Mouse (Mus musculus): Measurements from ENCODE around the gene Klrb1f. TPM values are rescaled to one million over a fixed set of nuclear protein-coding genes. Genes with fewer than 3 reads are reported as not detected.
"Not testable (repeated sequence)": the region's sequence is repeated elsewhere in the genome, so short reads cannot be mapped to it uniquely, and the experiment has no call there.

Gene Klrb1f
- polyA plus RNA-seq, 1 experiment from 2014 or later: 0.67 TPM

GRCm38 (mm10) chr6:129065407-129065806, 19.7 kb downstream of the Klrb1f start:
- no peaks in the 10 kb centered on the region for H3K4me1 ChIP-seq (replicated peaks; ENCODE audit: control insufficient read depth, insufficient read depth, low read length)
- H3K36me3 ChIP-seq (ENCODE audit: control insufficient read depth, insufficient read depth, low read length): no peaks in the 10 kb centered on the region
- H3K9ac ChIP-seq (ENCODE audit: low read length): no peak overlapping the region
- H3K4me2 ChIP-seq (ENCODE audit: low read depth, low read length): no peak overlapping the region
- peak overlapping the region; percentile 31; the same call in 1 of the 2 replicates for H3K27ac ChIP-seq (ENCODE audit: low read length)
- 74% methylated on average over 3 of the region's 3 CpGs for WGBS
- H3K4me3 ChIP-seq (ENCODE audit: low read length): no peak overlapping the region
- no peaks in the 10 kb centered on the region for H3K9me3 ChIP-seq (ENCODE audit: control insufficient read depth, low read length)
- H3K27me3 ChIP-seq (ENCODE audit: control insufficient read depth, insufficient read depth, low read depth, low read length): no peaks in the 10 kb centered on the region
- ATAC-seq (ENCODE audit: low read depth): no peak

- ATAC-seq (ENCODE audit: low read depth): no peak
- H3K27me3 ChIP-seq (ENCODE audit: control insufficient read depth, insufficient read depth, low read depth, low read length): no peaks in the 10 kb centered on the region
- no peaks in the 10 kb centered on the region for H3K4me1 ChIP-seq (replicated peaks; ENCODE audit: control insufficient read depth, insufficient read depth, low read length)
- H3K4me2 ChIP-seq (ENCODE audit: low read depth, low read length): no peak overlapping the region
- 84% methylated on average over 3 of the region's 3 CpGs for WGBS
- H3K9me3 ChIP-seq (ENCODE audit: control insufficient read depth, low read length): no peaks in the 10 kb centered on the region
- no peak overlapping the region for H3K27ac ChIP-seq (ENCODE audit: low read length)
- H3K36me3 ChIP-seq (ENCODE audit: control insufficient read depth, insufficient read depth, low read length): no peaks in the 10 kb centered on the region
- no peak overlapping the region for H3K4me3 ChIP-seq (ENCODE audit: low read length)
- H3K9ac ChIP-seq (ENCODE audit: low read length): no peak overlapping the region
Measured at GRCm38 (mm10) chr6:129065857-129066256, 20.2 kb downstream of the Klrb1f start.

GRCm38 (mm10) chr6:129066530-129066929, 20.8 kb downstream of the Klrb1f start:
- Histone ChIP-seq H3K4me1 (replicated peaks; ENCODE audit: control insufficient read depth, insufficient read depth, low read length) (no peaks in the 10 kb centered on the region), H3K36me3 (ENCODE audit: control insufficient read depth, insufficient read depth, low read length) (no peaks in the 10 kb centered on the region), H3K4me3 (ENCODE audit: low read length) (no peak overlapping the region), H3K9me3 (ENCODE audit: control insufficient read depth, low read length) (no peaks in the 10 kb centered on the region), H3K4me2 (ENCODE audit: low read depth, low read length) (no peak overlapping the region), H3K27me3 (ENCODE audit: control insufficient read depth, insufficient read depth, low read depth, low read length) (no peaks in the 10 kb centered on the region), H3K9ac (ENCODE audit: low read length) (no peak overlapping the region), H3K27ac (ENCODE audit: low read length) (no peak overlapping the region)
- no peak for ATAC-seq (ENCODE audit: low read depth)

GRCm38 (mm10) chr6:129066986-129067385, 21.3 kb downstream of the Klrb1f start:
- Histone ChIP-seq H3K4me2 (ENCODE audit: low read depth, low read length) (no peak overlapping the region), H3K36me3 (ENCODE audit: control insufficient read depth, insufficient read depth, low read length) (no peaks in the 10 kb centered on the region), H3K4me1 (replicated peaks; ENCODE audit: control insufficient read depth, insufficient read depth, low read length) (no peaks in the 10 kb centered on the region), H3K27me3 (ENCODE audit: control insufficient read depth, insufficient read depth, low read depth, low read length) (no peaks in the 10 kb centered on the region), H3K9me3 (ENCODE audit: control insufficient read depth, low read length) (no peaks in the 10 kb centered on the region), H3K4me3 (ENCODE audit: low read length) (no peak overlapping the region), H3K9ac (ENCODE audit: low read length) (no peak overlapping the region), H3K27ac (ENCODE audit: low read length) (no peak overlapping the region)
- WGBS: 38% methylated on average over 1 of the region's 1 CpGs
- peak; percentile 80 for ATAC-seq (ENCODE audit: low read depth)

GRCm38 (mm10) chr6:129085098-129085497, 39.4 kb downstream of the Klrb1f start:
- Histone ChIP-seq H3K27me3 (ENCODE audit: control insufficient read depth, insufficient read depth, low read depth, low read length) (no peaks in the 10 kb centered on the region), H3K4me2 (ENCODE audit: low read depth, low read length) (no peak overlapping the region), H3K4me1 (replicated peaks; ENCODE audit: control insufficient read depth, insufficient read depth, low read length) (no peaks in the 10 kb centered on the region), H3K36me3 (ENCODE audit: control insufficient read depth, insufficient read depth, low read length) (no peaks in the 10 kb centered on the region), H3K9ac (ENCODE audit: low read length) (no peak overlapping the region), H3K4me3 (ENCODE audit: low read length) (no peak overlapping the region), H3K27ac (ENCODE audit: low read length) (no peak overlapping the region), H3K9me3 (ENCODE audit: control insufficient read depth, low read length) (no peaks in the 10 kb centered on the region)
- 85% methylated on average over 6 of the region's 6 CpGs for WGBS
- ATAC-seq (ENCODE audit: low read depth): no peak

GRCm38 (mm10) chr6:129086031-129086430, 40.3 kb downstream of the Klrb1f start:
- WGBS: 80% methylated on average over 2 of the region's 2 CpGs
- H3K36me3 ChIP-seq (ENCODE audit: control insufficient read depth, insufficient read depth, low read length); H3K4me3 ChIP-seq (ENCODE audit: low read length); ATAC-seq (ENCODE audit: low read depth); H3K4me2 ChIP-seq (ENCODE audit: low read depth, low read length); H3K9ac ChIP-seq (ENCODE audit: low read length); H3K9me3 ChIP-seq (ENCODE audit: control insufficient read depth, low read length); H3K27ac ChIP-seq (ENCODE audit: low read length); H3K27me3 ChIP-seq (ENCODE audit: control insufficient read depth, insufficient read depth, low read depth, low read length); H3K4me1 ChIP-seq (replicated peaks; ENCODE audit: control insufficient read depth, insufficient read depth, low read length): not testable (repeated sequence)

GRCm38 (mm10) chr6:129088161-129088560, 42.5 kb downstream of the Klrb1f start:
- Histone ChIP-seq H3K36me3 (ENCODE audit: control insufficient read depth, insufficient read depth, low read length) (no peaks in the 10 kb centered on the region), H3K9ac (ENCODE audit: low read length) (no peak overlapping the region), H3K4me3 (ENCODE audit: low read length) (no peak overlapping the region), H3K27me3 (ENCODE audit: control insufficient read depth, insufficient read depth, low read depth, low read length) (no peaks in the 10 kb centered on the region), H3K4me1 (replicated peaks; ENCODE audit: control insufficient read depth, insufficient read depth, low read length) (no peaks in the 10 kb centered on the region), H3K27ac (ENCODE audit: low read length) (no peak overlapping the region), H3K4me2 (ENCODE audit: low read depth, low read length) (no peak overlapping the region), H3K9me3 (ENCODE audit: control insufficient read depth, low read length) (no peaks in the 10 kb centered on the region; the same call in 1 of the 2 replicates)
- no peak for ATAC-seq (ENCODE audit: low read depth)
- 70% methylated on average over 1 of the region's 1 CpGs for WGBS

- H3K36me3 ChIP-seq (ENCODE audit: control insufficient read depth, insufficient read depth, low read length); H3K4me3 ChIP-seq (ENCODE audit: low read length); H3K27ac ChIP-seq (ENCODE audit: low read length); ATAC-seq (ENCODE audit: low read depth); H3K27me3 ChIP-seq (ENCODE audit: control insufficient read depth, insufficient read depth, low read depth, low read length); H3K4me2 ChIP-seq (ENCODE audit: low read depth, low read length); H3K9ac ChIP-seq (ENCODE audit: low read length); H3K9me3 ChIP-seq (ENCODE audit: control insufficient read depth, low read length); H3K4me1 ChIP-seq (replicated peaks; ENCODE audit: control insufficient read depth, insufficient read depth, low read length): not testable (repeated sequence)
- WGBS: 93% methylated on average over 8 of the region's 8 CpGs
Measured at GRCm38 (mm10) chr6:129088596-129088995, 42.9 kb downstream of the Klrb1f start.

- no peak overlapping the region for H3K9ac ChIP-seq (ENCODE audit: low read length)
- no peak overlapping the region for H3K27ac ChIP-seq (ENCODE audit: low read length)
- no peak overlapping the region for H3K4me2 ChIP-seq (ENCODE audit: low read depth, low read length)
- H3K4me1 ChIP-seq (replicated peaks; ENCODE audit: control insufficient read depth, insufficient read depth, low read length): no peaks in the 10 kb centered on the region
- H3K27me3 ChIP-seq (ENCODE audit: control insufficient read depth, insufficient read depth, low read depth, low read length): no peaks in the 10 kb centered on the region
- no peak overlapping the region for H3K4me3 ChIP-seq (ENCODE audit: low read length)
- H3K36me3 ChIP-seq (ENCODE audit: control insufficient read depth, insufficient read depth, low read length): no peaks in the 10 kb centered on the region
- ATAC-seq (ENCODE audit: low read depth): peak; percentile 54; the same call in 1 of the 2 replicates
- H3K9me3 ChIP-seq (ENCODE audit: control insufficient read depth, low read length): no peaks in the 10 kb centered on the region; the same call in 1 of the 2 replicates
Measured at GRCm38 (mm10) chr6:129095166-129095565, 49.5 kb downstream of the Klrb1f start.

GRCm38 (mm10) chr6:129097929-129098328, 52.2 kb downstream of the Klrb1f start:
- Histone ChIP-seq H3K4me1 (replicated peaks; ENCODE audit: control insufficient read depth, insufficient read depth, low read length) (no peaks in the 10 kb centered on the region), H3K4me2 (ENCODE audit: low read depth, low read length) (no peak overlapping the region), H3K9me3 (ENCODE audit: control insufficient read depth, low read length) (no peaks in the 10 kb centered on the region), H3K27me3 (ENCODE audit: control insufficient read depth, insufficient read depth, low read depth, low read length) (no peaks in the 10 kb centered on the region), H3K27ac (ENCODE audit: low read length) (no peak overlapping the region), H3K9ac (ENCODE audit: low read length) (no peak overlapping the region), H3K4me3 (ENCODE audit: low read length) (no peak overlapping the region), H3K36me3 (ENCODE audit: control insufficient read depth, insufficient read depth, low read length) (no peaks in the 10 kb centered on the region)
- WGBS: 27% methylated on average over 1 of the region's 1 CpGs
- no peak for ATAC-seq (ENCODE audit: low read depth)
